Mouse (Mus musculus): Measurements from ENCODE around the gene Hacl1.

GRCm38 (mm10) chr14:31565478-31566212 is 75.4 kb downstream of the Hacl1 start:
- TF ChIP-seq CTCF (IDR thresholded peaks at IDR 0.05; ENCODE audit: low read depth) (no peak), EP300 (IDR thresholded peaks at IDR 0.05; ENCODE audit: low read depth) (no peak)
